8 mouse cellular contexts compared by ENCODE assay signal in genomic region chr7:67848589-67849508, GRCm38 (mm10).
DNase-seq lines count a peak whose midpoint lies in the region; ATAC-seq and TF ChIP-seq lines count a peak whose summit lies in the region.

No protein-coding gene starts in this region.

- intact Hi-C loops in heart, postnatal 14 days (cut with DNase I): no loop called here

- H3K9me3 ChIP-seq in megakaryocyte, embryonic 14.5 days: peaks cover 30% of the 10 kb centered on the region
- no peaks in the 10 kb centered on the region for H3K9me3 ChIP-seq in forebrain, postnatal 0 days (ENCODE audit: low read length)
- H3K9me3 ChIP-seq in liver, embryonic 12.5 days (replicated peaks): no peaks in the 10 kb centered on the region
- no peaks in the 10 kb centered on the region for H3K9me3 ChIP-seq in neural tube, embryonic 13.5 days

- no peak for TF ChIP-seq CTCF in forebrain, postnatal 0 days (IDR thresholded peaks at IDR 0.05; ENCODE audit: low read depth)

- peak overlapping the region; percentile 62 for H3K27ac ChIP-seq in forebrain, postnatal 0 days (ENCODE audit: low read depth, low read length)
- no peak overlapping the region for H3K27ac ChIP-seq in liver, embryonic 12.5 days
- H3K27ac ChIP-seq in neural tube, embryonic 13.5 days (replicated peaks): 0 out of 2 replicates have a peak overlapping the region, but pooled peaks have one; percentile 13

- ATAC-seq in megakaryocyte, adult 5-6 weeks (ENCODE audit: poor library complexity, severe bottlenecking): no peak
- peak; percentile 96 for ATAC-seq in forebrain, postnatal 0 days
- ATAC-seq in liver, embryonic 12.5 days: no peak
- ATAC-seq in neural tube, embryonic 13.5 days (ENCODE audit: low read depth): peak; percentile 93

- peak overlapping the region; percentile 67 for H3K9ac ChIP-seq in forebrain, postnatal 0 days
- no peak overlapping the region for H3K9ac ChIP-seq in liver, embryonic 12.5 days
- peak overlapping the region; percentile 74 for H3K9ac ChIP-seq in neural tube, embryonic 13.5 days

- H3K4me3 ChIP-seq in megakaryocyte, embryonic 14.5 days (replicated peaks): peak overlapping the region; percentile 81
- peak overlapping the region; percentile 55 for H3K4me3 ChIP-seq in forebrain, postnatal 0 days (ENCODE audit: low read depth, low read length)
- H3K4me3 ChIP-seq in liver, embryonic 12.5 days: peak overlapping the region; percentile 34
- peak overlapping the region; percentile 50 for H3K4me3 ChIP-seq in neural tube, embryonic 13.5 days

- peak; percentile 77 for DNase-seq in forebrain, postnatal 0 days
- DNase-seq in heart, postnatal 14 days: peak; percentile 45 to 67
- DNase-seq in kidney, postnatal 4 days: peak; percentile 80 to 84
- DNase-seq in urinary bladder, postnatal 25 days (ENCODE audit: low spot score): peak; percentile 23

- peaks cover 50% of the 10 kb centered on the region for H3K27me3 ChIP-seq in megakaryocyte, embryonic 14.5 days (replicated peaks)
- no peaks in the 10 kb centered on the region for H3K27me3 ChIP-seq in forebrain, postnatal 0 days (ENCODE audit: insufficient read depth, low read length)
- H3K27me3 ChIP-seq in liver, embryonic 12.5 days (replicated peaks): peaks cover 58% of the 10 kb centered on the region
- H3K27me3 ChIP-seq in neural tube, embryonic 13.5 days: no peaks in the 10 kb centered on the region

- H3K4me1 ChIP-seq in megakaryocyte, embryonic 14.5 days: peaks cover 3% of the 10 kb centered on the region; the same call in 1 of the 2 replicates
- H3K4me1 ChIP-seq in forebrain, postnatal 0 days (ENCODE audit: insufficient read depth): 0 out of 2 replicates have a peak, but pooled peaks cover 5% of the 10 kb centered on the region
- H3K4me1 ChIP-seq in liver, embryonic 12.5 days: no peaks in the 10 kb centered on the region; the same call in 1 of the 2 replicates
- peaks cover 20% of the 10 kb centered on the region; the same call in 1 of the 2 replicates for H3K4me1 ChIP-seq in neural tube, embryonic 13.5 days (replicated peaks)

- no peaks in the 10 kb centered on the region for H3K36me3 ChIP-seq in megakaryocyte, embryonic 14.5 days (replicated peaks; ENCODE audit: low read length)
- no peaks in the 10 kb centered on the region for H3K36me3 ChIP-seq in forebrain, postnatal 0 days (ENCODE audit: insufficient read depth)
- no peaks in the 10 kb centered on the region for H3K36me3 ChIP-seq in liver, embryonic 12.5 days
- H3K36me3 ChIP-seq in neural tube, embryonic 13.5 days: no peaks in the 10 kb centered on the region

- peak overlapping the region; percentile 66 for H3K4me2 ChIP-seq in forebrain, postnatal 0 days (ENCODE audit: low read depth)
- peak overlapping the region; percentile 53 for H3K4me2 ChIP-seq in liver, embryonic 12.5 days
- peak overlapping the region; percentile 71 for H3K4me2 ChIP-seq in neural tube, embryonic 13.5 days

- 4% methylated on average over 35 of the region's 35 CpGs for WGBS in forebrain, postnatal 0 days
- WGBS in liver, embryonic 12.5 days (ENCODE audit: insufficient replicate concordance): 4% methylated on average over 32 of the region's 35 CpGs
- WGBS in neural tube, embryonic 13.5 days: 2% methylated on average over 35 of the region's 35 CpGs

Comparison
In these comparisons a context has a peak if more than half of its experiments do, and no peak if none do; other contexts are left out.
1. ATAC-seq: peak in forebrain, postnatal 0 days (single experiment) and neural tube, embryonic 13.5 days (single experiment); none in megakaryocyte, adult 5-6 weeks (single experiment) and liver, embryonic 12.5 days (single experiment).
2. DNase-seq: peak in every context shown above with its lines; median percentile 82 in kidney, postnatal 4 days; 77 in forebrain, postnatal 0 days; 56 in heart, postnatal 14 days; 23 in urinary bladder, postnatal 25 days.
3. Peak in every context shown above with its lines, with median percentiles within 50 percentile points of each other: H3K4me3 ChIP-seq and H3K4me2 ChIP-seq.